Mouse (Mus musculus) C2C12 (cell line): ENCODE measurements around the gene Cep135.

Experiments
- CTCF ChIP-seq: IDR thresholded peaks from one replicate; pipeline ENCODE4 v1.5.1; 2011; ENCODE audit not compliant: control insufficient read depth, insufficient read depth, insufficient read length
- FOSL1 ChIP-seq: IDR thresholded peaks from one replicate; pipeline ENCODE4 v1.8.0; 2011; ENCODE audit warnings: mild to moderate bottlenecking, low read length; ENCODE audit not compliant: poor library complexity, insufficient read depth, severe bottlenecking

- no peak for TF ChIP-seq FOSL1
- TF ChIP-seq CTCF = no peak
Measured at GRCm38 (mm10) chr5:76664936-76665335, 76.4 kb downstream of the Cep135 start.
